Mouse (Mus musculus): ENCODE data around the gene Mien1.

The Mien1 gene

DNA sequence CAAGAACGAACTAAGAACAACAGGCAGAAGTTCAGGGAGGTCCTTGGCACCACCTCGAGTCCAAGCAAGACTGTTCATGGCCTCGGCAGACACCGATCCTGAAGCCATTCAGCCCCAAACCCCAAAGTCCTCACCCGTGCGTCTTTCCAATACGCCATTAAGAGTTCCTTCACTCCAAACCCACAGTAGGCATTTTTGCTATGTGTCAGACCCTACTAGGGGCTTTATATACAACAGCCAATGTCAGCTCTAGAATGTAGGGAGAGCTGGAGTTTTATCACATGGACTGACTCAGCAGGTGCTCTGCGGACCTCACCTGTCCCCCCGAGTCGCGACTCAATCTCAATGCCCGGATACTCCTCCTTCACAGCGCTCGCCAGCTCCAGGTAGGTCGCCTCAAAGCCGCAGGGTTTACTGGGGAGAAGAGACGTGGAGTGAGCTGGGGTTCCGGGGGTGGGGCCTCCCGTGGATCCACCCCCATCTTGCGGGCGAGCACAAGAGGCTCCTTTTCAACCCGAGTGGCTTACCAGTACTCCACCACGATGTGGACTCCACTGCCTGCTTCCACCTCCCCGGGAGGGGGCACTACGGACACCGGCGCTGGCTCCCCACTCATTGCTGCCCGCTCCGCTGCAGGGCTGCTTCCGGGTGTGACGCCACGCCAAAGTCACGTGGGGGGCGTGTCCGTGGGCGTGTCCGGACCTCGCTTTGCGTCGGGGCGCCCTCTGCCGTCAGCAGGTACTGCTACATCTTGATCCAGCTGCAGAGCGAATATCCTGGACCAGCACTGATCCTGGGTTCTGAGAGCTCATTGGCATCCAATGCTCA is at the start of gene Mien1:
Mien1 (minus strand) TSS at position 661 of the 828 bp plus-strand sequence.
- DNase-seq (ENCODE audit: low spot score), result peak; percentile 99

DNA sequence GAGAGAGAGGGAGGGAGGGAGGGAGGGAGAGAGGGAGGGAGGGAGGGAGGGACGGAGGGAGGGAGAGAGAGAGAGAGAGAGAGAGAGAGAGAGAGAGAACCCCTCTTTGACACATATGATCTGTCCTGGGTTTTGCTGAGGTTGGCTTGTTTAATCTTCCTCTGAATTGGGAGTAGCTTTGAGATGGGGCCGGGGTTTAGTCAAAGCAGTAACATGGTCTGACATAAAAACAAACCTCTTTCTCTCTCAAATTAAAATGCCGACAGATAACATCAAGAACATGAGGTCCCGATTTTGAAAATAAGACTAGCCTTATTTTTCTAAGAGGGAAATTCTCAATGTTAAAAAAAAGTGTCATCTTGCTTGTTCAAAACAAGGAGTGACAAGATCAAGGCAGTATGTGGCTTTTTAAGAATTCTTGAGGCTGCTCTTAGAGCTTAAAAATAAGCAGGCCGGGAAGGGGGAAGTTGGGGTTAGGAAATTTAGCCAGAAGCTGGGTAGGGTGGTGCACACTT is 48.8 kb upstream of the Mien1 start:
- no peak for DNase-seq (ENCODE audit: low spot score)

DNA sequence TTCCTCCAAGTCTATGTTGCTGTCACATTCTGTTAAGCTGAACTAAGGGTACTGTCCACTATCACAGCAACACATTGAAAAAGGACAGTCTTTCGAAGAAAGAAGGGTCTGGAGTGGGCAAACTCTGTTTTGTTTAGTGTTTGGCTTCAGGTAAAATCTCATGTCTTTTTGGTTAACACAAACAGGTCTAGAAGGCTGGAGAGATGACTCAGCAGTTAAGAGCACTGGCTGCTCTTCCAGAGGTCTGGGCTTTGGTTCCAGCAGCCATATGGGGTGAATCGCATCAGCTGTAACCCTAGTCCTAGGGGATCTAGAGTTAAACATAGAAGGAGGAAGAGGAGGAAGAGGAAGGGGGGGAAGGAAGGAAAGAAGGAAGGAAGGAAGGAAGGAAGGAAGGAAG is 47.0 kb upstream of the Mien1 start:
- no peak for DNase-seq (ENCODE audit: low spot score)

DNA sequence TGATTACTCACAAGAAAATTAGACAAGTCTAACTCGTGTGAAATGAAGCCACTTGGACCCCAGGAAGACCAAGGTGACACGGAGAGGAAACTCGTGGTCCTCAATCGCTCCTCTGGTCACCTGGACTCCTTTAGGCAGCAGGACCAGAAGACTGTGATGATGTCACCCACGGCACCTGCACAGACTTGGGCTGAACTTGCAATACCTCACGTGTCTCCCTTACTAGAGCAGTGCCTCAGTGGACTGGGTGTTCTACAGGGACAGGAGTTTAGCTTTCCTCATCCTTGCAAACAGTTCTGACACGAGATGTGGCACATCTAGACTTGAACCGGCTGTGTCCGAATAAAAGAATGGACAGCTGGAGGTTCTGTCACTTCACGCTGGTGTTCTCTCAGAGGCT is 43.3 kb upstream of the Mien1 start:
- DNase-seq (ENCODE audit: low spot score), result no peak

DNA sequence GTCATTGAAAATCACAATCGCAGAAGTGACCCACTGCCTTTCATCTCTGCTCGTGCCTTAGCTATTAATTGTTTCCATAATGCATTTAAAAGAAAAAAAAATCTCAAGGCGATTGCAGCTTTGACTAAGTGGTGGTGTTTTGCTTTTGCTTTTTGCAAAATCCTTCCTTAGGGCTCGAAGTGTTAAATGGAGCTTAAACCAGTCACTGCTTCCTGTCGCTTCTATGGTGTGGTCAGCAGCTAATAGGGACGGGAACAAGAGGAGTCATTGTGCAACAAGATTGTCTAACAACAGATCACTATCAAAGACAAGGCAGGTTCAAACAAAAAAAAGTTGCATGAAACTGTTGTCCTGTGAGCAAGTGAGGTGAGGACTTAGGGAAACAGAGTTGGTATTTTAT is 42.4 kb upstream of the Mien1 start:
- no peak for DNase-seq (ENCODE audit: low spot score)

DNA sequence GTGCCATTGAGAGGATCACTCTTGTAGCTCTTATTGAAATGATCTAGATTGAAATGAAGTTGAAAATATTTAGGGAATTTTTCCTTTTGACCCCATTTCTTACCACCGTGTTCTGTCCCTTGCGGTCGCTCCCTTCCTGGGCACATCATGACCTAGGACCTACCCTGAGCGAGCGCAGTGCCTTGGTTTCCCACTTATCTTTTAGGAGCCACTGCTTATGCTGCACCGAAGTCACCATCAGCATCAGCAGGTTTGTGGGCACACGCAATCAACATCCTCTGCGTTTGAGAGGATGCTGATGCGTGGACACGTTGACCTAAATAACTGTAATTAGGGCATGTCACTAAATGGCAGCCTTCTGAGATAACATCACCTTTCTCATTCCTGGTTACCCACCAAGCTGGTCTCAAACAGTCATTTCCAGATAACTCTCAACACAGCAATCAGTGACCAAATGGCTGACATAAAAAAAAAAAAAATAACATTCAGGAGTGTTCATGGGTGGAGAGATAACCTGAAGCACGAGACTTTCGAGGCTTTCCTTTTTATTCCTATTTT is 41.2 kb upstream of the Mien1 start:
- DNase-seq (ENCODE audit: low spot score), result no peak

DNA sequence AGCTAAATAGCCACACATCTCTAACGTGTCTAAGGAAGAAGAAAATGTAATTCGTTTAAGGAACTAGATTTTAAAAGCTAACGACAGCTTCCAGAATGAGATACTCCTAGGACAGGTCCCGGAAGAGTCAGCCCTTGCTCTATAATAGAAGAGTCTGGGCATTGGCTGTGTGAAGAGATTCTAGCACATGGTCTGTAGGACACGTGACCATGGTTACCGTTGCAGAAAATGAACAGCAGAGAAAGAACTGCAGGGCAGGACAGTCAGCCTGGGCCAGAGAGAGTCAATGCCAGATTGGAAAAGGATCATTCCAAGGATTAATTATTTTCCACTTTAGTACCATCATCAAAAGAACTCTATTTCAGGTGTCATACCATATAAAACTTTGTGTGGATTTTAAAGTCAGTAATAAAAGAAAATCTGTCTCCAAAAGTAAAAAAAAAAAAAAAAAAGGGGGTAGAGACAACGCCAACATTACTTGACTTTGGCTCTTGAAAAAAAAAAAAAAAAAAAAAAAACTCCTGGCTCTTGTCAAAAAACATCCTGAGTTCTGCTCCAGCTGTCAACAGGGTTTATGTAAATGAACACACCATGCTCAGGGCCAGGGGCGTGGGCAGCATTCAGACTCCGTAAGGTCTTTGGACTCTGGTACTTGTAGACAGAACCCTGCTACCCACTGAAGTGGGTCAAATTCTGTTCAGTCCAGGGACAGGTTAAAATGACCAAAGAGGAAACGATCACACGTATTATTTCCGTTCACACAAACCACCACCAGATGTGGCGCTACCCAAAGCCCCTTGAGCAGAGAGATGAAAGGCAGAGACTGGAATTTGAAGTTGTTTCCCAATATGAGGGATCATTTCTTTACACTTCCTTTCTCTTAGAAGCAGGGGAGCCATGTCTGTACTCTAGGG is 40.5 kb upstream of the Mien1 start:
- DNase-seq (ENCODE audit: low spot score), result no peak

DNA sequence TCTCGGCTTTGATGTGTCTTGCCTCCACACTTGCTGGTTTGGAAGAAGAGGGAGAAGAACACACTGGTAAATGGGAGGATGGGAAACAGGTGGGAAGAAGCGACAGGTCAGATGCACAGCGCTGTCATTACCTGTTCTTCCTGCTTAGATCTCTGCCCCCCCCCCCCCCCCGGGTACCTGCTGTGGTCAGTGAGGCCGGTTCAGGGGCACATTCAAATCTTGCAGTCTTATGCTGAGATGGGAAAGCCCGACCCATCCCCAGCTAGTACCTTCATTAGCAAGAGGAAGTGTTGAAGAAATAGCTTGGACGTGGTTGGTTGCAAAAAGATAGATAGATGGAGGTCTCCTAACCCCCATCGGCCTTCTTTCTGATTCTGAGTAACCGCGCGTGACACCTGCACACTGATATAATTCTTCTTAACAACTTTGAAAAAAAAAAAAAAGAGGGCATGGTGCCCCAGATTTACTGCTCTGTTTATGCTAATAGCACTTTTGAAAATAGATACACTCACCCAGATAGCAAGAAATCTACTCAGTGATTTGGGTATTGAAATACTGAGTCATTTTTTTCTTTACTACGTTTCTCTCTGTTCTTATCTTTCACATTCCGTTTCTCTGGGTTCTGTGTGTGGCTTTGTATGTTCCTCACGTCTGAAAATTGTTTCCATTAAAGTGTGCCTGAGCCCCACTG is 38.4 kb upstream of the Mien1 start:
- DNase-seq (ENCODE audit: low spot score), result no peak

DNA sequence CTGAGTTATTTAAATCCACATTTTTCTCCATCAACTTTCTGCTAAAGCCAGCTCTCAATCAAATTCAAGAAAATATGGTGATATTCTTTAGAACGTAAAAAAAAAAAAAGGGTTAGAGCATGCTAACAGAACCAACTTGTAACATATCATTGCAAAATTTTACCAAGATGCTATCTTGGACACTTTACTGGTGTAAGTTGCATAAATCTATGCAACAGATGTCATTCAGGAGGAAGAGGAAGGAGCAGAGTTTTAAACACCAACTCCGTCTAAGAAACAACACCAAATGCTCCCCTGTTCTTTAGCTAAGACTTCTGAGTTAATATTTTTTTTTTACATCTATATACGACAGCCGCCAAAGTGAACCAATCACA is 37.6 kb upstream of the Mien1 start:
- no peak for DNase-seq (ENCODE audit: low spot score)

DNA sequence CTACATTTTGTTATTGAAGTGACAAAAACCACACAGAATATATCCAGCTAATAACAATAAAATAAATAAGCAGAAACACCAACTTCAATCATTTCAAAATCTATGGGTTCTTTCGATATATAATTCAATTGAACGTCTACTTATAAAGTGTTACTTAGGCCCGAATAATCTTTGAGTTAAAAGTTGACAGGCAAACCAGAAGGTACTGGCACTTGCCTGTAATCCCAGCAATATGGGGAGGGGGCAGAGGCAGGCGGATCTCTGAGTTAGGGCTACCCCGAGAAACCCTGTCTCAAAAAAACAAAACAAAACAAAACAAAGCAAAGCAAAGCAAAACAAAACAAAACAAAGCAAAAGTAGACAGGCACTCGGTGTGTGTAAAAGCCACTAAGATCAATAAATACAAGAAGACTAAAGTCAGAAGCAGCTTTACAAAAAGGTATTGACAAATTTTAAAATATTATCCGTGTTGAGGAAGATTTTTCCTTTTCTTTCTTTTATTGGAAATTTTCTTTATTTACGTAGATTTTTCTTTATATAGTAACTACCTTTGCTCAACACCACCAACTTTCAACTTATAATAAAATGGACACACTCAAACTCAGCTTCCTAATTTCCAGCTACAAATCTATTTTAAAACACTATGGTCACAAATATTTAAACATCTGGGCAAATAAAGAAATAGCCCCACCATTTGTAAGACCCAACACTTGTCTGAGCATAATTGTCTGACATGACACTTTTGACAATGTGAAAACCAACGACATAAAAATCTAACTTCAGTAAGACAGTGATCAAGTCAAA is 37.0 kb upstream of the Mien1 start:
- DNase-seq (ENCODE audit: low spot score), result no peak

DNA sequence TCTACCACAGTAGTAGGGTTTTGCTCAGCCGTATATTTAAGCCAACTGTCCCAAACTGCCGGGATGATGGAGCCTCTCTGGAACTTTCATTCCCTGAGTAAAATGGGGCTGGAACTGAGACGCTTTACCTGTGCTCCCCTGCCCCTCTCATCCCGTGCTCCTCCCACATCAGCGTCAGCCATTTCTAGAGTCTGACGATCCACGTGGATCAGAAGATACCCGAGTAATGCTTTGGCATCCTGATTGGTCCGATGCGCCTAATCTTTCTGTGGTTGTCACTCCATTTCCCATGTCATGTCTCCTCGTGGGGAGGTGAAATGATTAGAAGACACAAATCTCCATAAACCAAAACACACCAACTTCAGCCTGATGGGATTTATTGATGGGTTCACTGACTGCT is 36.2 kb upstream of the Mien1 start:
- DNase-seq (ENCODE audit: low spot score), result no peak

DNA sequence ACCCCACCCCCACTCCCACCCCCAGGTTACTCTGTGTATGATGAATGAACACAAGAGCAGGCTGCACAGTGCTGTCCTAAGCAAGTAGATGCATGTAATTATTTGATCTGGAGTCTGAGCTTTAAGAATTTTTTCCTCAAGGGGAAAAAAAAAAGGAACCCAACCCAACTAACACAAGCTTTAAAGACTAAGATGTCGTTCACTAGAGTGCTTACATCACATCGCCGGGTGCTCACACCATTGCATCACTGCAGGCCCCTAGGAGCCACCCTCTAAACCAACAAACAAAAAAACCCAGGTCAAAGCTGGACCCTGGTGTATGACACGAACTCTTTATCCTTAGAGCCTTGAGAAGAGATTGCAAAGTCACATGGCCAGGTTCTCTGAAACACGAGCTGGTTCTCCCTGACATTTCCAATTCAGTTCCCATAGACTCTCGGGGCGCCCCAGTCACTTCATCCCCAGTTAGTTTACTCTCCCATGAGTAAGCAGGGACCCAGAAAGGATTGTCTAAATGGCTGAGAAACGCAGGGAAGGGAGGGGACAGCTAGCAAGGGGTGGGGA is 35.2 kb upstream of the Mien1 start:
- DNase-seq (ENCODE audit: low spot score), result no peak

DNA sequence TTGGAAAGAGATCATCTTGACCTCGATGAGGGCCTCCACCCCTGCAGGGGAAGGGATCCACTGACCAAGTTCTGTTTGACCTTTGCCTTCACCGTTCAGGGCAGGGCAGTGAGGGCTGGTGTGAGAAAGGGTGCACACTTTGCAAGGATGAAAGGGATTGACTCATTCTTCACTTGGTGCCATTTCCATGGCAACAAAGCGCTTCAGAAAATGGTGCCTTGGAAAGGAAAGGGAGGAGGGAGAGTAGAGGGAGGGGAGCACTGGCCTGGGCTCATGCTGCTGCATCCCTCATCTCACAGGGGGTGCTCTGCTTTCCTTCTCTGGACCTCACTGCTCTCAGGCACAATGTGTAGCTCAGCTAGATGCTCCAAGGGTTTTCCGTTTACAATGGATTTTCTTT is 33.9 kb upstream of the Mien1 start:
- no peak for DNase-seq (ENCODE audit: low spot score)

DNA sequence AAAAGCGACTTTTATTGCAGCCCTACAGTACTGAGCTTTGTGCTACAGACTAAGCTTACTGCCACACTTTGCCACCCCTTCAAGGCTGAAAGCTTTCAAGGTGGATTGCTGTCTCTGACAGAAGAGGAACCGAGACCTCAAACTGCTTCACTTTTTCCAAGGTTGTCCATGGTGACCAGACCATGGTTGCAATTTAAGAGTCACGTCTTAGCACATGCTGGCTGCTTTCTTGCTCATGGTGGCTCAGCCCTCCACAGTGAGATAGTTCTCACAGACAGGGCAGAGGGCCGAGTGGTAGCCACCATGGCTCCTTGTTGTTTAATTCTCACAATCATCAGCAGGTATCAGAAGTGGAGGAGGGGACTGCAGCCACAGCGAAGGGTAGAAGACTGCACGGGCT is 32.0 kb upstream of the Mien1 start:
- no peak for DNase-seq (ENCODE audit: low spot score)

DNA sequence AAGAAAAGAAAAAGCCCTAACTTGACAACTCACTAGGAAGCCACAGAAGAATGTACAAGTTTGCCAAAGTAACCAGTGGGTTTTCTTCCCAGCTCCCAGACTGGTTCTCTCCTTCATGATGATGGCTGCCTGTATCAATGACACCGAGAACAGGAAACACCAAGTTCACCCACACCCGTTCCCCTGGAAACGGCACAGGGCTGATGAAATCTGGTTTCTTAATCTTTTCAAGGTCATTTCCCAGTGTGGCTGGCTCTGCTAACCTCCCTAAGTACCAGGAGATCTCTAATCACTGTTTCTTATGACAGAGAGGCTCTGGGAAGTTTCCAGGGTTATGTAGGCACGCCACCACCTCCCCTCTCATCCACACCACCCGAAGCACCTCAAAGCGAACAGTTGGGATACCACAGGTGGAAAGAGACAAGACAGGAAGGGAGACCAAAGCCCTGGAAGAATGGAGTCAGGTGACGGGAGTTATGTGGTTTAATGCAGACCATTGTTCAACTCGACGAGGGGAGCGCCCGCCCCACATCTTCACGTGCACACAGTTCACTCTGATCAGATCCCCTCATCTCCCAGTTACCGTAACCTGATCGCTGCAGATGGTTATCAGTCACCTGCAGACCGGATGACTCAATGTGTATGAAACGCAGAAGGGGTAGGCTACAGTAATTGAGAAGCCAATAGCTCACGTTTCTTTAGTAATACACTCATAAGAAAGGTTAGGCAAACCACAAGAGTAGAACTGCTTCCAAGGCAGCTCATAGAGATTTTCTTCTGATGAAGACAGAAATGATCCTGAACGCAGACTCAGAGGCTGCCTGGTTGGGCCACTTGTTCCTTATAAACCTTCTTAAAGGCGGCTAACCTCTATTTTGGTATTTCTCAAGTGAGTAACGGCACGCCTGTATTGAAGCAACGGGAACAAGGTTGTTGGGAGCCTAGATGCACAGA is 31.2 kb upstream of the Mien1 start:
- no peak for DNase-seq (ENCODE audit: low spot score)

DNA sequence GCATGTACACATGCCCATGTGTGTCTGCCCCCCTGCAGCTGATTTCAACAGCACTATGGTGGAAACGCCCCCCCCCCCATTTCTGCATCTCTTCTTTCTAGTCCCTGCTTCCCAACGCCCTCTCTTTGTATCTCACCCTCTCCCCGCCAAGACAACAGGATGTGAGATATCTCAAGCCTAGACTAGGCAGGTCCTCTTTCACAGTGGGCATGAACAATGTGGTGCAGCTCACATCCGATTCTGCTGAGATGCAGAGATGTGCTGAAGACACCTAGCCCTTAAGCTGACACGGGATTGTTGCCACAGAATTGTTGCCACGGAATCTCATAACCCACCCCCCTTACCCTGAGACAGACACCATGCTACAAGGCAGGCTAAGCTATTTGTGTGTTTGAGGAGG is 25.7 kb upstream of the Mien1 start:
- no peak for DNase-seq (ENCODE audit: low spot score)

DNA sequence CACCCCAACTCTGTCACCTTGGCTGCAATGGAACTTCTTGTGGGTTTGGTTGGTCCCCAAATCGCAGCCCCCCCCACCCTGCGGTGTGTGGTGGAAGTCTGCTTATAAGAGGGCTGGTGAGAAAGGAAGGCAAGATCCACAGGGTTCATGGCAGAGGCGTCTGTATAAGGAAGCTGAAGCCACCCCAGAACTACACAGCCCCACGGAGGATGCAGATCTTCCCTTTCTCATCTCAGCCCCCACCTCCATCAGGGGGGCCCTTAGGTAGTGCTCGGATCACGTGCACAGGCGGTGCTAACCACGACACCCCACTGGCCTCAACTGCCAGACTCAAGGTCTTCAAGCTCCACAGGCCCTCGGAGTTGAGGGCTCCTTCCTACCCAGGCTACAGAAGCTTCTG is 25.1 kb upstream of the Mien1 start:
- no peak for DNase-seq (ENCODE audit: low spot score)

DNA sequence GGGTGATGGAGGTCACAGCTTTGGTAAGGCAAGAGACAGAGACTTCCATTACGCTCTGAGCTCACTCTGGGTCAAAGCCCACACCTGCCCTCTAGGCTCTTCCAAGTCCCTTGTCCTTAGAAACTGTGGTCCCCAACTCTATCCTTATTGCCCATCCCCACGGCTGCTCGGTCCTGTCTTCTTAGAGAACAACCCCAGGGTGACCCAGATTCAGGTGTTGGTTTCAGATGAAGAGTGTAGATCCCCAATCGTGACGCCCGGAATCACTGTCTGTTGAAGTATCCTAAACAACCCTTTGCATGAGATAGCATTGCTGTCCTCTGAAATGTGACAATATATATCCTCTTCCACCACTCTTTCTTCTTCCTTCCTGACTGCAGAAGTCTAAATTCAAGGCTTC is 23.5 kb upstream of the Mien1 start:
- no peak for DNase-seq (ENCODE audit: low spot score)

DNA sequence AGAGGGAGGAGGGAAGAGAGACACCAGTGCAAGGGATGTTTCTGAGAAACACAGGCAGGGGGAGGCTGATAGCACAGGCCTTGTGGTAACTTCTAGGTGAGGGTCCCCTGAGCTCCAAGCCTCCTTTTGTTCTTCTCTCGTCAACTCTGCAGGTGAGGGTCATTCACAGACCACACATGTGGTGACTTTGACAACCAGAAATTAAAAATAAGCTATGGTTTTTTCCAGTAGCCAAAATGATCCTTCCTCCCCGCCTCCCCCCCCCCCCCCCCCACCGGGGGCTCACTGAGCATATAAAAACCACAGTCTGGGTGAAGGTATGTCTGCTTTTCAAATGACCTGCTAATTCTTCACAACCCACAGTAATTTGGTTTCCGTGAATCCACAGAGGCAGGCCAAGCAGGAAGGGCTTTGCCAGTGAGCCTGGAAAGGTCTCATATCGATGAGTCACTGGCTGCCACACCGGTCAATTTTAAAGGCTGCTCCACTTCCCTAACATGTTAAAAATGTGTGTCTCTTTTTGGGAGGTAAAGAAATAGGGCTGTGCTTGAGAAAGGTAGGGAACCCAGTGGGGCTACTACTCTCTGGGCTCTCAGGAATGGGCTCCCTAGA is 22.4 kb upstream of the Mien1 start:
- no peak for DNase-seq (ENCODE audit: low spot score)
